Mouse (Mus musculus) brain, adult 2 months (tissue): ENCODE results near the gene Irf9.

Experiments
- DNase-seq: peaks from one replicate; pipeline ENCODE4 v3.0.0; 2011; ENCODE audit warnings: low read depth, low spot score

Gene Irf9

DNA sequence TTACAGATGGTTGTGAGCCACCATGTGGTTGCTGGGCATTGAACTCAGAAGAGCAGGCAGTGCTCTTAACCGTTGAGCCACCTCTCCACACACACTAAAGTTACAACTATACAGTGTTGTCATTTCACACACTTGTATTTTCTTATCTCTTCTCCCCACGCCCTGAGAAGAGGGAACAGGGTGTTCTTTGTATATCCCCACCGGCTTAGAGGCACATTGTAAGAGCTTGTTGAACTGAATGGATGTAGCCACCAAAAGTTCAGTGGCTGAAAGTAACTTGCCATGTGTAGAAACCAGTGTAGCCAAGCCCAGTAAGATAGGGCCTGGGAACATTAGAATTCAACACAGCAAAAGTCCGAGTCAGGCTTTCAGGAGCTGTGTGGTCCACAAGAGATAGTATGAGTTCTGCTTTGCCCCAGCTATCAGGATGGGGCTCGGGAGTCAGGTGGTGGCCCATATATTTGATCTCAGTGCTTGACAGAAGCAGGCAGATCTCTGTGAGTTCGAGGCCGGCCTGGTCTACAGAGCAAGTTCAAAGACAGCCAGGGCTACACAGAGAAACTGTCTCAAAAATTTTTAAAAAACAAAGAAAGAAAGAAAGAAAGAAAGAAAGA is 11.3 kb downstream of the Irf9 start:
- no peak for DNase-seq

GRCm38 (mm10) chr14:55615876-55616275 is 12.5 kb downstream of the Irf9 start:
- no peak for DNase-seq

DNA sequence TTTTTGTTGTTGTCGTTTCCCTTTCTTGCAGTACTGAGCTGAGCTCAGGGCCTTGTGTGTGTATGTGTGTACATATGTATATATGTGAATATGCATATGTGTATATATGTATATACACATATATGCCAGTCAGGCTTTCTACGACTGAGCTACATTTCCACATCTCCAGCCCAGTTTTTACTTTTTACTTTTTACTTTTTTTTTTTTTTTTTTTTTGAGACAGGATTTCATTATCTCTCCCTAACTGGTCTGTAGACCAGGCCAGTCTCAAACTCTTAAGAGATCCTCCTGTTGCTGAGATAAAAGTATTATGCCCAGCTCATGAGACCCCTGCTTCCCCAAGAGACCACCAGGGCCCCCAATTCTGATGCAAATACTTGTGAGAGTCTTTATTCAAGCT is 13.5 kb downstream of the Irf9 start:
- no peak for DNase-seq

DNA sequence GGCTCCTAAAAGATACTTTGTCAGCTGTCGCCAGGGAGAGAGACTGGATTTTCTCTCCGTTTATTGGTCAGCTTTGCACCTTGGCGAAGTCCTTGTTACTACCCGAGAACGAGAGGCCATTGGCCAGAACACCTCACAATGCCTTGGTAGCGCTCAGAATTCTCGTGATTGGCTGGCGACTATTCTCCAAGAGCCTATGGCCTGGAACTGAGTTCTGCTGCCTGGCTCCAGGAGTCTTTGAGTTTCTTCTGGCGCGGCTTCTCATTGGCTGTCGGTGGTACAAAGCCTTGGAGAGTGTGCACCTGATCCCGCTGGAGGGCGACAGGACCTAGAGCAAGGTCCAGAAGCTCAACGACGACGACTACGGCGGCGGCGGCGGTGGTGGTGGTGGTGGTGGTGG is 14.5 kb downstream of the Irf9 start, which contains the start of gene Rec8:
Rec8 (plus strand) TSS at position 216 of the 400 bp plus-strand sequence.
- peak; percentile 98 for DNase-seq

GRCm38 (mm10) chr14:55618486-55619195 is 15.3 kb downstream of the Irf9 start:
- DNase-seq = peak; percentile 74

GRCm38 (mm10) chr14:55628077-55628827 is 24.9 kb downstream of the Irf9 start:
- no peak for DNase-seq

GRCm38 (mm10) chr14:55629312-55629711 is 25.9 kb downstream of the Irf9 start:
- DNase-seq = peak; percentile 20

DNA sequence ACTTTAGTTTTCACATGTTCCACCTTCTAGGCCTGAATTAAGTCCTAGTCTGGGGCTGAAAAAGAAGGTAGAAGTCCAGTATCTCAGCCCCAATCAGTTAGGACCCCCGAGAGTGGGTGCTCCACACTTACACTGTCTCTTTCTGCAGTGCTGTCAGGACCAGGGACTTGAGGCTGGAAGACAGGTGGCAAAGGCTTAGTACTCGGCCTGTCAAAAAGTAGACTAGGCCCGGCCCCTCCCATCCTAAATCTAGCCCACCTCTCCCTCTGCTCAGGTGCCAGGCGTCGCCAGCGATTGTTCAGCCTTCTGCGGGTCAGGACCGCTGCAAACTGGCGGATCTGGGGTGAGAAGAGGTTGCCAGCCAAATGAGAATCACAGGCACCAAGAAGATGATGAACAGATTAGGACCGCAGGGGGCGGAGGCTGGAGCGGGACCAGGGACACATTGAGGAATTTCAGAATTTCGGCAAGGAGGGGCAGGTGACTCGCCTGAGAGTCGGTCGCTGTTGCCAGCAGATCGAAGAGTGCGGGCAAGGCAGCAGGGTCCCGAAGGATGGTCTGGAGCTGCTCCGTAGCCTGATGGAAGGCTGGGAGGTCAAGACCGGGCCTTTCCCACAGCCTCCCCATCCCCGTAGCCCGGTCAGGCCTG is 31.6 kb downstream of the Irf9 start:
- peak; percentile 60 for DNase-seq

DNA sequence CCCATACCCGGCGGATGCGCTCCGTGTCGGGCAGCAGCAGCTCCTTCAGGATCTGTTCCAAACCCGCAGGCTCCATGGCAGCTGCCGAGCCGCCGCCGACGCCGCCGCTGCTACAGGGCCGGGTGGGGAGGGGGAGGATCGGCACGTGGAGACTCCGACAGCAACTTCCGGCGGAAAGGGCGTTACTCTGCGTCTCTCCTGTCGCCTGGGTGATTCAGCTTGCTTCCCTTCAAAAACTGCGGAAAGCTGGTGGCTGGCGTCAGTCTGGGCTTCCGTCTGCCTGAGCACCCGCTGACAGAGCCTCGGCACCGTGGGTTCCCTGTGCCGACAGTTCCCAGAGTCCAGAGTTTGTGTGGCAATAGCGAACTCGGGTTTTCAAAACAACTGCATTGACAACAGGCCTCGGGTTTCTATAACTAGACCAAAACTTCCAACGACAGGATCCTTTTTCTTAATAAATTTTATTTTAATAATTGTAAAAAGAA is 32.2 kb downstream of the Irf9 start, which contains the start of gene Ipo4:
Ipo4 (minus strand) TSS at position 435 of the 485 bp plus-strand sequence.
- peak; percentile 98 for DNase-seq

DNA sequence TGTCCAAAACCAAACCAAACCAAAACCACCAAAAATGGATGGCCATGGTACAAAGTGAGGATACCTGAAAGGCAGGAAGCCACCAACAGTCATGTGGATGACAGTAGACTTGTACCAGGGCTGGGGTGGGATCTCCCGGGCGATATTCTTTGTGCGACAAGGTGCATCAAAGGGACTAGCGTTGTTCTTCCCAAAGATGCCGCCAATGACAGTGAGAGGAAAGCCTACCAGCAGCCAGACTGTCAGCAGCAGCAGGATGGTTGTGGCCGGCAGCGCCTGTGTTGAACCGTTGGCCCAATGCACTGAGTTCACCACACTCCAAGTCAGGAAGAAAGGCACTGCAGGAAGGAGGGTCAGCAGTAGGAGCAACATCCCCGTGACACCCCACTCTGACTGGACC is 34.4 kb downstream of the Irf9 start, which contains the start of gene Gm49378:
Gm49378 (minus strand) TSS at position 101 of the 400 bp plus-strand sequence.
- DNase-seq = no peak

DNA sequence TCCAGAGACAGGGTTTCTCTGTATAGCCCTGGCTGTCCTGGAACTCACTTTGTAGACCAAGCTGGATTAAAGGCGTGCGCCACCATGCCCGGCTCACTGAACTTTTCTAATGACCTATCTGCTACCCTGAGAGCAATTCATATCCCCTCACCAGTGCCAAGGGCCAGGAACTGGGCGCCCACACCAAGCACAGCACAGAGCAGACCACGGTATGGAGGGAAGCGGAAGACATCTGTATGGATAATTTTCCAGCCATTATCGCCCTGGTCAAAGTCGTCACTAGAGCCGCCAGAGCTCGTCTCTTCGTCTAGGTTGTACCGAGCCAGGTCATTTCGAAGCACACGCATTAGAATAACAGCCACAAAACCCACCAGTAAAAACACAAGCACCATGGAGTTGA is 37.4 kb downstream of the Irf9 start:
- no peak for DNase-seq

DNA sequence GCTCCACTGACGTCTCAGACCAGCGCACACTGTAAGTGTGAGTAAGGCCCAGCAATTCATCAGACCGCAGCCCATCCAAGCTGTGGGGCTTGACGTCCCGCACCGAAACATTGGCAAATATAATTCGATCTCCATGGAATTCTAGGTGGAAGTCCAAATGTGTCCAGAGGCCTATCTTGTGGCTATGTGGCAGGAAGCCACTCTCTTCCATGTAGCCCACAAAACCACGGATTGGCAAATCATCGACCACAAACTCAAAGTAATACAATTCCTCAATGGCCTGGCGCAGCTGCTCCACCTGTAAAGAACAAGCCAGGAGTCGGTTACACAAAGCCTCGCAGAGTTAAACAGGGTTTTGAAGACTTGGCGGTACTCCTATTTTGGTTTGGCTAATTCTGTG is 37.9 kb downstream of the Irf9 start:
- DNase-seq = no peak

DNA sequence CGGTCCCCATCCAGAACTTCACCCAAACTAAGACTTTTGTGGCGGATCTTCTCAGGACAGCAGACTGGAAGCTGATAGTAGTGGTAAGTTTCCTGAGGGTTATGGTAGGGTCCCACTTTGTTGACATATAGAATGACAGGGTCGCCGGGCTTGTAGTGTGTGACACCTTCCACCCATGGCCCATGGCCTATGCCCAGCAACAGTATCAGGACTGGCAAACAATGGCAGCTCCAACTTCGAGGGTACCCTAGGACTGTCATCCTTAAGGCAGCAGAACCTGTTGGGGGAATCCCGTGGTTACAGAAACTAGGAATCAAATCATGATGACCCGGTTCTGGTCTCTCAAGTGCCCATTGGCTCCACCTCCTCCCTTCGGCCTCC is 39.3 kb downstream of the Irf9 start:
- no peak for DNase-seq

DNA sequence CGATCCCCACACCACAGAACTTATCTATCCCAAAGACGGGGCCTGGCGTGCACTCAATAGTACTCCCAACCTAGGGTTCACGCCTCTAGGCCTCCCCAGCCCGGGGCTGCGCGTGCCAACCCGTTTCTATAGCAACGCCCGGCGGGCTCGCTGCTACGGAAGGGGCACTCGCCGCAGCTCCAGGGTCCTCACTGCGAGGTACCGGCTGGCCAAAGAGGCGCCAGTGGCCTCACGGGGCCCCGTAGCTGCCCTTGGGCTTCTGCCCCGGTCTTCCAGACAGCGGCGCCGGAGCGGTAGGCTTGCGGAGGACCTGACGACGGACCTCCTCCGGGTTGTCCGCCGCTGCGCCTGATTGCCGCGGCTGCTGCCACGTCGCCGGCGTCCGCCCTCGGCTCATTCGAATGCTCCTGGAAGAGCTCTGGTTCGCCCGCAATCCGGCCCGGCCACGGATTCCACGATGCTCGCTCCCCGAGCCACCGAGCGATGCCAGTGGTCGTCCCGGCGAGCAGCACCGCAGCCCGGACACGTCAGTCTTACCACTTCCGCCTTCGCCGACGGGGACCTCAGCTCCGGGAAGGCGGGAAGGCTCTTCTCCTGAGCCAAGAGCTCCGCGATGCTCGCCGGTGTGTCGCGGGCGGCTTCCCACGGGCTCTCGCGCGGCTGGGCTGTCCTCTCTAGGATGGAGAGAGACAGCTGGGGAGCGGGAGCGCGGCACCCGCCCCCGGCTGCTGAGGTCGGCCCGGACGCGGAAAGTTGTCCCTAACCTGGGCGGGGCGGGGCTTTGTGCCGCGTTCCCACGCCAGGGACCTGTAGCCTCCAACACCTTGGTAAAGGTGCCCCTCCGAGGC is 39.9 kb downstream of the Irf9 start, which contains the start of gene Tm9sf1:
Tm9sf1 (minus strand) TSS at position 747 of the 848 bp plus-strand sequence.
- DNase-seq = peak; percentile 92

- DNase-seq = no peak
Measured at GRCm38 (mm10) chr14:55644261-55644888, 41.0 kb downstream of the Irf9 start.

GRCm38 (mm10) chr14:55649884-55650283 is 46.5 kb downstream of the Irf9 start, which contains the start of gene Tssk4:
TSS of gene Tssk4 (plus strand) at chr14:55650184.
- DNase-seq = no peak

DNA sequence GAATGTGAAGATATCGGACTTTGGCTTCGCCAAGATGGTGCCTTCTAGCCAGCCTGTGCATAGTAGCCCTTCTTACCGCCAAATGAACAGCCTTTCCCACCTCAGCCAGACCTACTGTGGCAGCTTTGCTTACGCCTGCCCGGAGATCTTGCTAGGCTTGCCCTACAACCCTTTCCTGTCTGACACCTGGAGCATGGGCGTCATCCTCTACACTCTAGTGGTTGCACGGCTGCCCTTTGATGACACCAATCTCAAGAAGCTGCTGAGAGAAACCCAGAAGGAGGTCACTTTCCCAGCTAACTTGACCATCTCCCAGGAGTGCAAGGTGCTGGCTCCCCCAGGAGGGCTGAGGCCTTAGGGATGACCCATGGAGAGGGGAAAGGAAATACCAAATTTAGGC is 48.2 kb downstream of the Irf9 start:
- DNase-seq = no peak

GRCm38 (mm10) chr14:55656935-55657334 is 53.6 kb downstream of the Irf9 start:
- DNase-seq = no peak

DNA sequence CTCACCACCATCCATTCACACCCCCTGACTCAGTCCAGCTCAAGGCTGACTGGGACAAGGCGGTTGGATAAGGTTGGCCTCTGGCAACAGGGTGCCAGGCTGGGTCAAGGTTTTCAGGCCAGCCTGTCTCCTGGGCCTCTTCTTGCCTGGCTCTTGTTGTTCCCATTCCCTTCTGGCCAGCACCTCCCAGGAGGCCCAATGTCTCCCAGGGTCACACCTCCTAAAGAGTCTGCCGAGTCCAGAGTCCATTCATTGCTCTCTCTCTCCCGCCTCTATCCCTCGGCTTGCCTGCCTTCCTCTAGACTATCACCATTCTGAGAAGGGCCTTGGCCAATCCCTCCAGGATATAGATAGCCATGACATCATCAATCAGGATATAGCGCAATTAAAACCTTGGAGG is 54.6 kb downstream of the Irf9 start:
- no peak for DNase-seq
